Mouse (Mus musculus) brain, embryonic 14.5 days (tissue): ENCODE measurements around the gene Ubox5. TPM values are rescaled to one million over a fixed set of nuclear protein-coding genes. Genes with fewer than 3 reads are reported as not detected.
A peak's percentile ranks its signal among the peaks of the same experiment; 100 is the strongest.

Experiments
- DNase-seq: peaks from one replicate; pipeline ENCODE4 v3.0.0-alpha.2; 2011; ENCODE audit warnings: low read depth
- CTCF ChIP-seq: fragments of 200-500 bp; IDR thresholded peaks from 2 replicates; pipeline ENCODE4 v1.5.1; 2012; ENCODE audit warnings: inconsistent platforms, mild to moderate bottlenecking, moderate library complexity, borderline replicate concordance; ENCODE audit not compliant: insufficient read depth, insufficient read length; ENCODE audit errors: extremely low read depth
- POLR2A ChIP-seq: fragments of 200-500 bp; IDR thresholded peaks from 2 replicates; pipeline ENCODE4 v1.6.1; 2012; ENCODE audit warnings: mild to moderate bottlenecking, inconsistent platforms, borderline replicate concordance; ENCODE audit not compliant: poor library complexity, insufficient read depth, insufficient read length, severe bottlenecking; ENCODE audit errors: extremely low read depth
- polyA plus RNA-seq: library from polyadenylated mRNA; depleted of rRNA; stranded (reverse); fragments of >200 nt; gene quantifications from 2 replicates; pipeline ENCODE4 v1.2.3, GENCODE M21; 2012

Gene Ubox5
- polyA plus RNA-seq, 1 experiment, result 10.3 TPM

DNA sequence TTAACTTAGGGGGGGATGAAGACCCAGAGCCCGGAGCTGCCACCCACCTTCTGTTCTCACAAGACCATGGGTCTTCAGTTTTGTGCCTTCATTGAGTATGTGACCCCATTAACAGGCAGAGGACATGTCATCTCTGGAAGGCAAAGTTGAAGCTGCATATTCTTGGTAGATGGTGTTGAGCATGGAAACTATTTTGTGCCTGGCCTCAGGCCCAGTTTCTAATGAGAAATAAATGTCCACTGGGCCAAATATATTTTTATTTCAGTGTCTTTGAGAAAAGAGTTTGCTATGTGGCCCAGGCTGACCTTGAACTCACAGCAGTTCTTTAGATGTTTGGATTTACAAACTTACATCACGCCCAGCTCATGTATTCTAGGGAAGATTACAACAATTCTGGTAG lies 40.1 kb downstream of the Ubox5 start:
- TF ChIP-seq POLR2A (no peak), CTCF (no peak)
- DNase-seq, result no peak

DNA sequence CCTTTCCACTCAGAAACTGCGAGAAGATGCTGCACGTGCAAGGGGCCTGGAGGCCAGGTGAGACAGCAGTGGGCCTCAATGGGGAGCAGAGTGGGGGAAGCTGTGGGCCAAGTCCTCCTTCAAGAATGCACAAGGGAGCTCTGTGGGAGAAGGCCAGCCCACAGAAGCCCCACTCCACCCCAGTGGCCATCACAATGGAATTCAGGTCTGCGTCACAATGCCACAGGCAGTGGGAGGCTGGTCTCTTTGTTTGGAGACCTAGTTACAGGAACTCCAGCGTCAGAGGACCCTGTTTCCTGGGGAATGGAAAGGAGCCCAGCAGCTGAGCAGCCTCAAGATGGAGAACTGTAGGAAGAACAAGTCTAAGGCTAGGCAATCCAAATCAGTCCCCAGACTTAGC lies 40.7 kb downstream of the Ubox5 start:
- TF ChIP-seq CTCF (no peak), POLR2A (no peak)
- DNase-seq, result no peak

DNA sequence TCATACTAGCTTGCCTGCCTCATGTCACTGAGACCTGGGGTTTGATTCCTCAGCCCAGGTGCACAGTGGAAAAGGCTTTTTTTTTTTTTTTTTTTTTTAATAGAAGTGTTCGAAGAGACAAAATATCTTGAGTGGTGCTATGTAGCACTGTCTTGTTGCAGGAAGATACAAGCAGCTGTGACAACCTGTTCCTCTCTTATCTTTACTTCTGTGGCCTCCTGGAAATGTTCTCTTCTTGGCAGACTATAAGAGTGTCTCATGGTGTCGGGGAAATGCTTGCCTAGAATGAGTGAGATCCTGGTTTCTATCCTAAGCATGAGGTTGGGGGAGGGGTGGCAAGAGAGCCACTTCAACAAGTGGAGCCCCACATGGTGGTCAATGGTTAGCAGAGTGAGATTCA lies 41.5 kb downstream of the Ubox5 start:
- no peak for DNase-seq
- TF ChIP-seq CTCF (no peak), POLR2A (no peak)

GRCm38 (mm10) chr2:130586016-130586415 lies 43.8 kb downstream of the Ubox5 start:
- TF ChIP-seq CTCF, result no peak
- no peak for TF ChIP-seq POLR2A
- DNase-seq, result no peak

GRCm38 (mm10) chr2:130583902-130584560 lies 45.8 kb downstream of the Ubox5 start:
- no peak for DNase-seq
- TF ChIP-seq CTCF (no peak), POLR2A (no peak)

DNA sequence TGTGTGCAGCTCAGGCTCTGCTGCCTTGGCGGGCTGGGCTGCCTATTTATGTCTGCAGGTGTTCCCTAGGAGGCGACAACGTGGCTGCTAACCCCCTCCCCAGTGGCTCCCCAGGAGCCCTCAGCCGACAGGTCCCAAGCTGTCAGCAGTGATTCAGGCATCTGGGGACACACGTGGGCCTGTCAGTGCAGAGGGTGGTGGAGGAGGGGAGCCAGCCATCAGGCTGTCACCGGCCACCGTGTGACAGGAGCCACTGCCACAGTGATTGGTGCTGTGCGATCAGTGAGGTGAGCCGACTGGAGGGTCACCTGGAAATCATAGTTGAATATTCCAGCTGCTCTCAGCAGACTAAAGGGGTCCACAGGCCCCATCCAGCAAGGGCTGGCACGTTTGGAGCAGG lies 47.3 kb downstream of the Ubox5 start, which contains the start of gene Avp:
Avp (minus strand) TSS at position 3 of the 400 bp plus-strand sequence.
- no peak for DNase-seq
- TF ChIP-seq CTCF (no peak), POLR2A (no peak)

DNA sequence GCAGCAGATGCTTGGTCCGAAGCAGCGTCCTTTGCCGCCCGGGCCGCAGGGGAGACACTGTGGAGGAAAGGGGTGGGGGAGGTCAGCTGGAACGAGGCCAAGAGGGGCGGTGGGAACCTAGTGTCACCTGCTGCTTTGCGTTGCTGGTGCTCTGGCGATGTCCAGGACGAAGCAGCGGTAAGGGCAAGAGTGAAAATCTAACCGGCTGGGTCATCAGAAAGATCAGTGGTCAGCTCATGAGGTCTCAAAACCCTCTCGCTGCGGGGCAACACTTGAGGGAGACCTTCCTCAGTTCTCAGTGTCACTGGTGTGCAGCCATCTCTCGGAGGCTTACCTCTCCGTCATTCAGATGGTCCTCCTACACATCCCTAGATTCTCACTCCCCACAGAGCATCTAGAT lies 48.6 kb downstream of the Ubox5 start:
- DNase-seq, result no peak
- TF ChIP-seq CTCF, result no peak
- TF ChIP-seq POLR2A, result no peak

DNA sequence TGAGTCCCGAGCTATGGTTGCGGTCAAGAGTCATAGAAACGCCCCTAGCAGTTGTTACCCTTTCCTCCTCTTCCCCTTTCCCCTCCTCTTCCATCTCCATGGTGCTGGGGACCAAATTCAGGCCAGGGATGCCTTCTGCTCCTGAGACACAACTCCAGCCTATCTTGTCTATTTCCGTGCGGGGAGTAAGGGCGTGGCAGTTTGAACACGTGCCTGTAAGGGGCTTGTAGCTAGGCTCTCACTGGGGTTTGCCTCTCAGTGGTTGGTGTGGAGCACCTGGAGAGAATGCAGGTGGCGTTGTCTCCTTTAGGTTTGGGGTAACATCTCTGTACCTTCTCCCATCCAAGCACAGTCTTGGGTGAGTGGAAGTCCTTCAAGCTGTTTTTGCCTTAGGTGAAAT lies 50.0 kb downstream of the Ubox5 start:
- DNase-seq, result no peak
- TF ChIP-seq CTCF, result no peak
- TF ChIP-seq POLR2A, result no peak

- peak; percentile 43 for DNase-seq
- peak; percentile 72 for TF ChIP-seq CTCF
- no peak for TF ChIP-seq POLR2A
These were observed 51.7 kb downstream of the Ubox5 start for GRCm38 (mm10) chr2:130578148-130578547.

DNA sequence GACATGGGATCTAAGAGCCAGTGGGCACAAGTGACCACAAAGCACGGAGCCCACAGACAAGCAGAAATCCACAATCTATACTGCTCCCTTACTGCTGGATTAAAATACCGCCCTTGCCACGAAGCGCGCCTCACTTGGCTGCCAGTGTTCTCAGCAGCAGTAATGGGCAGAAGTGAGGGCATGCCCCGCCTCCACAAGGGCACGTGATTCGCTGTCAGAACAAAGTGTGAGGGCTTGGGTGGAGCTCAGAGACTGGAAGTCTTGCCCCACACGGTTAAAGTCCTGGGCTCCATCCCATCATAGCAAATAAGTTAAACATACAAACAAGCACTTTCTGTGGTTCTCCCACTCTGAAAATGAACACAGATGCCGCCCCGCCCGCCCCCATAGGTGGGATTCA lies 52.2 kb downstream of the Ubox5 start:
- TF ChIP-seq CTCF (no peak), POLR2A (no peak)
- peak; percentile 52 for DNase-seq

- TF ChIP-seq POLR2A (no peak), CTCF (no peak)
- no peak for DNase-seq
These were observed 52.8 kb downstream of the Ubox5 start for GRCm38 (mm10) chr2:130577021-130577420.

- DNase-seq, result peak; percentile 12
These were observed 53.3 kb downstream of the Ubox5 start for GRCm38 (mm10) chr2:130576564-130576963.

DNA sequence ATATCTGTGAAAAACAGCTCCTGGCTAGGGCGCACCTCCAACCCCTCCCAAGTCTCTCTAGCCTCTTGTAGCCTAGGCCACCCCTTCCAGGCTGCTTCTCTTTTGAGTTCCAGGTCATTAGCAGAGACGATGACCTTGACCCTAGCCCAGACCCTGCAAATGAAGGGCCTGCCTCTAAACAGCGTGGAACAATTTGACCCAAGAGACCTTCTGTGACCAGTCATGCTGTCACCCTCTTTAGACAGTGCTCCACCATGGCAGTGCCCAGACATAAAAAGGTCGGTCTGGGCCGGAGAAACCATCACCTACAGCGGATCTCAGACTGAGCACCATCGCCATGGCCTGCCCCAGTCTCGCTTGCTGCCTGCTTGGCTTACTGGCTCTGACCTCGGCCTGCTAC lies 54.0 kb downstream of the Ubox5 start, which contains the start of gene Oxt:
Oxt (plus strand) TSS at position 301 of the 400 bp plus-strand sequence.
- TF ChIP-seq CTCF (no peak), POLR2A (no peak)
- DNase-seq, result no peak

GRCm38 (mm10) chr2:130574960-130575359 lies 54.9 kb downstream of the Ubox5 start:
- DNase-seq, result no peak
- TF ChIP-seq CTCF (no peak), POLR2A (no peak)
